Mouse (Mus musculus) heart, postnatal 4 days (tissue): ENCODE results near the gene Gm8206. TPM values are rescaled to one million over a fixed set of nuclear protein-coding genes. Genes with fewer than 3 reads are reported as not detected.
A peak's percentile ranks its signal among the peaks of the same experiment; 100 is the strongest.
"Not testable (repeated sequence)": the region's sequence is repeated elsewhere in the genome, so short reads cannot be mapped to it uniquely, and the experiment has no call there.

ENCODE experiments used
- DNase-seq: peaks from one replicate; pipeline ENCODE4 v3.0.0; 2021
- total RNA-seq, 2 experiments: library from RNA; stranded (reverse); gene quantifications; 2 replicates each; pipeline ENCODE4 v1.2.3; 2021

The Gm8206 gene
- total RNA-seq, result under 1 TPM in 1 of 2 experiments, not detected in 1; 0.63 TPM

DNA sequence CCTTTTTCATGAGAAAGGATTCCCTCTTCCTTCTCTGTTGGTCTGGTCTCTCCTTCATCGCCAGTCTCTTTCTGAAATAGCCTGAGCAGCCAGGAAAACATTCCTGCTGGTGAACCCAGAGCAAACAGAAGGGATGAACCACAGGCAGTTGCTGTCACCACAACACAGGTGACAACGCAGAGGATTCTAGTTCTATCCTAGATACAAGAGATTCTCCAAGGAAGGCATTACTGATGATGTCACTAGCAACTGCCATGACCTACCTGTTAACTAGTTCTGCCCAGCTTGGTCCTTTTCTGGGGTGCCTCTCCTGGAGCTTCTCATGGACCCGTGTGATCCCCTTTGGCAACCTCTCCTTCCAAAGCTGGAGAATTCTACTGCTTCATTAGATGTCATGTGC is at the start of gene Gm8206:
Gene Gm8206, minus strand, starts transcription at position 101 of the 400 bp plus-strand sequence.
- not testable (repeated sequence) for DNase-seq

DNA sequence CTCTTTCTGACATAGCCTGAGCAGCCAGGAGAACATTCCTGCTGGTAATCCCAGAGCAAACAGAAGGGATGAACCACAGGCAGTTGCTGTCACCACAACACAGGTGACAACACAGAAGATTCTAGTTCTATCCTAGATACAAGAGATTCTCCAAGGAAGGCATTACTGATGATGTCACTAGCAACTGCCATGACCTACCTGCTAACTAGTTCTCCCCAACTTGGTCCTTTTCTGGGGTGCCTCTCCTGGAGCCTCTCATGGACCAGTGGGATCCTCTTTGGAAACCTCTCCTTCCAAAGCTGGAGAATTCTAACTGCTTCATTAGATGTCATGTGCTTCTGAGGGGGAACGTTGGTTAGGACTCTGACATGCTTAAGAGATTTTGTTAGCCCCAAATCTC is 32.0 kb upstream of the Gm8206 start, which contains the start of gene Gm3476:
Gene Gm3476, minus strand, starts transcription at position 101 of the 400 bp plus-strand sequence.
- not testable (repeated sequence) for DNase-seq

DNA sequence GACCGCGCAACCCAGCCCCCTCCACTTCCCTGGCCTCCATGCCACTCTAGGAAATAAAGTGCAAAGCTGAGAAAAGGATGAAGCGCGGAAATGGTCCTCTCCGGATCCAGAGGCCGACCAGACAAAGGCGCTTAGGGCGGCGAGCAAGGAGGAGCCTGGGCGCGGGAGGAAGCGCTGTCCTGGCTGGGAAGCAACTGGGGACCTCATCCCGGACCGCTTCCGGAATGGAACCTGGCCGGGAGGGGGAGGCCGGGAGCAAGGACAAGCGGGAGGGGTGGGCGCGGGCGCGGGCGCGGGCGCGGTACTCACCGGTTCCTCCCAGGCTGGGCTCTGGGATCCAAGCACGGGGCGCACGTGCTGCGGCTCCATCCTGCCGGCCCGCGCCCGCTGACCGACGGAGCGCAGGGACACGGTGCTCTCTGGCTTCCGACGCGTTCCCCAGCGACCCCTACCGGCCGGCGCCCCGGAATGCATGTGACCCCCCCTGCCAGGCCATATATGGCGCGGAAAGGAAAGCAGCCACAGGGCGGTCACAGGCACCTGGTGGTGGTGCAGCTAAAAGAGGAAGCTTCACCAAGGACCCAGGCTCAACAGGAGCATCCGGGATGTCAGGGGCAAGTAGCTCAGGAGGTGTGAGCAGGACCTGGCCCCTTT is 14.7 kb upstream of the Gm8206 start, which contains the start of gene Gm3468:
Gene Gm3468, minus strand, starts transcription at position 394 of the 654 bp plus-strand sequence.
- peak; percentile 74 for DNase-seq

DNA sequence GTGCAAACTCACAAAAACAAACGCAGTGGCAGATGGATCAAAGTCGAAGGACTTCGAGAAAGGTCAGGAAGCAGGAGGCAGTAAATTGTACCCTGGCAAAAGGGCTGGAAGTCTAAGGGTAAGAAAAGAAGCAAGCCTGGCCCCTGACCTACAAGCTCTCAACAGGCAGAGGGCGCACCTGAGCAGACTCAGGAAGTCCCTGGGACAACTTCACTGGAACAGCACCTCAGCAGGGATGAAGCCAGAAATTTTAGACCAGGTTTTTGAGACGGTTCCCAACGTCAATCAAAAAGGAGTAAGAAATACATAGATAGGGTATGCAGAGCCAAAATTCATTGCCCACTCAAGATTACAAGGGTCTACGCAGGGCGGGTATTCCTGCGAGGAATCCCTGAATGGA is 13.8 kb upstream of the Gm8206 start:
- not testable (repeated sequence) for DNase-seq

DNA sequence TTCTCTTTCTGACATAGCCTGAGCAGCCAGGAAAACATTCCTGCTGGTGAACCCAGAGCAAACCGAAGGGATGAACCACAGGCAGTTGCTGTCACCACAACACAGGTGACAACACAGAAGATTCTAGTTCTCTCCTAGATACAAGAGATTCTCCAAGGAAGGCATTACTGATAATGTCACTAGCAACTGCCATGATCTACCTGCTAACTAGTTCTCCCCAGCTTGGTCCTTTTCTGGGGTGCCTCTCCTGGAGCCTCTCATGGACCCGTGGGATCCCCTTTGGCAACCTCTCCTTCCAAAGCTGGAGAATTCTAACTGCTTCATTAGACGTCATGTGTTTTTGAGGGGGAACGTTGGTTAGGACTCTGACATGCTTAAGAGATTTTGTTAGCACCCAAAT is 35.6 kb downstream of the Gm8206 start, which contains the start of gene Gm6337:
Gene Gm6337, minus strand, starts transcription at position 101 of the 400 bp plus-strand sequence.
- DNase-seq, result not testable (repeated sequence)

DNA sequence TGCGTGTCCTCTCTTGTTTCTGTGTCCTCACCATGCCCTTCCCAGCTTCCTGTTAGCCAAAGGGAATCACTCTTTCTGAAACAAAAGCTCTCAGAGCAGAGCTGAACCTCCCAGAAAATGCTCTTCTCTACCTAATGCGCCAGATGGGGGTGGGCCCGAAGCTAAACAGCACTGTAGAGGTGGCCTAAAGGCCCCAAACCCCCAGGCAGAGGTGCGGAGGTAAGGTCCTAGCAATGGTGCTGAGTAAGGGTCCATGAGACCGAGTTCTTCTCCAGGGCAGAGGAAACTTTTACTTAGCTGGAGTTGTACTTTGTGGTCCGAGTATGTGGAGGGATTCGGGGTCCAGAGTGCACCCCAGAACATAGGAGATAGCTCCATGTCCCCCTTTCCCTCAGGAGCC is 106.6 kb downstream of the Gm8206 start:
- DNase-seq, result not testable (repeated sequence)

DNA sequence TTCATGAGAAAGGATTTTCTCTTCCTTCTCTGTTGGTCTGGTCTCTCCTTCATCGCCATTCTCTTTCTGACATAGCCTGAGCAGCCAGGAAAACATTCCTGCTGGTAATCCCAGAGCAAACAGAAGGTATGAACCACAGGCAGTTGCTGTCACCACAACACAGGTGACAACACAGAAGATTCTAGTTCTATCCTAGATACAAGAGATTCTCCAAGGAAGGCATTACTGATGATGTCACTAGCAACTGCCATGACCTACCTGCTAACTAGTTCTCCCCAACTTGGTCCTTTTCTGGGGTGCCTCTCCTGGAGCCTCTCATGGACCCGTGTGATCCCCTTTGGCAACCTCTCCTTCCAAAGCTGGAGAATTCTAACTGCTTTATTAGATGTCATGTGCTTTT is 114.7 kb downstream of the Gm8206 start, which contains the start of gene Gm3453:
Gene Gm3453, minus strand, starts transcription at position 101 of the 400 bp plus-strand sequence.
- not testable (repeated sequence) for DNase-seq

Other genes starting within 250 kb of the Gm8206 start
- gene Gm8237, start 213.6 kb downstream of the Gm8206 start, total RNA-seq, result 1 to 10 TPM; 1.1 to 1.4 TPM
- gene Gm3248, start 132.2 kb downstream of the Gm8206 start, total RNA-seq, result under 1 TPM; 0.29 to 0.41 TPM
- gene Gm3453, start 114.8 kb downstream of the Gm8206 start, total RNA-seq, result not detected
- gene Gm6337, start 35.7 kb downstream of the Gm8206 start, total RNA-seq, result not detected
- under 1 TPM; 0.47 to 0.76 TPM for gene Gm3468, start 14.7 kb upstream of the Gm8206 start, total RNA-seq
- gene Gm3476, start 31.9 kb upstream of the Gm8206 start, total RNA-seq, result not detected
- 1 to 10 TPM in 1 of 2 experiments, under 1 TPM in 1; 0.74 to 1.7 TPM for gene Gm21560, start 125.3 kb upstream of the Gm8206 start, total RNA-seq
- gene Gm3411, start 193.3 kb upstream of the Gm8206 start, total RNA-seq, result 1 to 10 TPM in 1 of 2 experiments, under 1 TPM in 1; 0.86 to 1.8 TPM
- gene Gm21103, start 210.9 kb upstream of the Gm8206 start, total RNA-seq, result not detected
- not detected for gene Gm3618, start 249.7 kb upstream of the Gm8206 start, total RNA-seq